Mouse (Mus musculus) C2C12 (cell line): Measurements from ENCODE around the gene Txnrd2.

Experiments used
- CEBPB ChIP-seq: IDR thresholded peaks from one replicate; pipeline ENCODE4 v1.6.1; 2011; ENCODE audit warnings: low read depth, mild to moderate bottlenecking, control low read depth, moderate library complexity
- CTCF ChIP-seq: IDR thresholded peaks from one replicate; pipeline ENCODE4 v1.5.1; 2011; ENCODE audit not compliant: control insufficient read depth, insufficient read depth, insufficient read length
- FOSL1 ChIP-seq: IDR thresholded peaks from one replicate; pipeline ENCODE4 v1.8.0; 2011; ENCODE audit warnings: mild to moderate bottlenecking, low read length; ENCODE audit not compliant: poor library complexity, insufficient read depth, severe bottlenecking
- MAX ChIP-seq: IDR thresholded peaks from one replicate; pipeline ENCODE4 v1.6.1; 2011; ENCODE audit warnings: mild to moderate bottlenecking, control low read depth
- USF1 ChIP-seq: IDR thresholded peaks from one replicate; pipeline ENCODE4 v1.6.1; 2011; ENCODE audit warnings: low read depth, mild to moderate bottlenecking, control low read depth, moderate library complexity

- no peak for TF ChIP-seq CTCF
- TF ChIP-seq CEBPB, result no peak
- no peak for TF ChIP-seq USF1
- TF ChIP-seq FOSL1, result no peak
- no peak for TF ChIP-seq MAX
Measured at GRCm38 (mm10) chr16:18416837-18417236, 9.3 kb upstream of the Txnrd2 start.
